In the genomic region with DNA sequence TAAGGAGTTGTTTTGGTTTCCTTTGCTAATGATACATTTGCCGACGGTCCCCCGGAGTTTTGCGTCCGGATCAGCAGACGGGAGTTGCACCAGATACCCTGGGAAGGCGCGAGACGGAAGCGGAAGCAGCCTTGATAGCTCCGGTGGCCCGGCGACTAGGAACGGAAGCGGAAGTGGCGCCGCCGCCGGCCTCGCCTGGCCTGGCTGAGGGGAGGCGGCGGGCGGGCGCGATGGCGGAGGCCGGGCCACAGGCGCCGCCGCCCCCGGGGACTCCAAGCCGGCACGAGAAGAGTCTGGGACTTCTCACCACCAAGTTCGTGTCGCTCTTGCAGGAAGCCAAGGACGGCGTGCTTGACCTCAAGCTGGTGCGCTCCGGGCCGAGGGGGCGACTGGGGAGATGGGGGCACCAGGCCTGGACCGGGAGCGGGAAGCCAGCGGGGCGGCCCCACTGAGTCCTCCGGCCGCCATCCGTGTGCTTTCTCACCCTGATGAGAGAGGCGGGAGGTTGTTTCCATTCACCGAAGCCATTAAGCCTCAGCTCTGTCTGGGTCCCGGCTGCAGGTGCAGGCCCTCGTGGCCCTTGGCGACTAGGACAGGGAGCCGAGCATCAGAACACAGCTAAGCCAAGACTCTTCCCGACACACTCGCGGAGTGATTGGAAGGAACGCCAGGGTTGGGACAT, we compare ENCODE assay signal across 7 mouse cellular contexts. TPM values are rescaled to one million over a fixed set of nuclear protein-coding genes. Genes with fewer than 3 reads are reported as not detected.
A peak's percentile ranks its signal among the peaks of the same experiment; 100 is the strongest.
DNase-seq lines count a peak whose midpoint lies in the region; ATAC-seq lines count a peak whose summit lies in the region.

A gene (plus strand): TSS at position 153 of the 682 bp plus-strand sequence.

- intact Hi-C loops in left cerebral cortex, postnatal 36 days (cut with DNase I), result loop anchor here (5.0 kb wide), 1 partner anchor 655 kb away; a partner anchor contains a TSS

- H3K36me3 ChIP-seq in intestine, embryonic 16.5 days (ENCODE audit: control insufficient read depth, insufficient read depth, low read length), result peaks cover 15% of the 10 kb centered on the region
- H3K36me3 ChIP-seq in midbrain, embryonic 11.5 days (ENCODE audit: control insufficient read depth, insufficient read depth, low read length), result peaks cover 22% of the 10 kb centered on the region

- peak within 1 kb of the TSS; percentile 73 for H3K4me2 ChIP-seq in intestine, embryonic 16.5 days (ENCODE audit: low read depth, low read length)
- H3K4me2 ChIP-seq in midbrain, embryonic 11.5 days, result peak within 1 kb of the TSS; percentile 94

- peak within 1 kb of the TSS; percentile 74 for H3K27ac ChIP-seq in intestine, embryonic 16.5 days (ENCODE audit: low read length)
- H3K27ac ChIP-seq in midbrain, embryonic 11.5 days (ENCODE audit: low read depth, low read length), result peak within 1 kb of the TSS; percentile 44; the same call in 1 of the 2 replicates

- H3K4me1 ChIP-seq in intestine, embryonic 16.5 days (ENCODE audit: control insufficient read depth, insufficient read depth, low read length), result peaks cover 20% of the 10 kb centered on the region
- peaks cover 11% of the 10 kb centered on the region for H3K4me1 ChIP-seq in midbrain, embryonic 11.5 days (ENCODE audit: control insufficient read depth, insufficient read depth, low read length)

- peak within 1 kb of the TSS; percentile 98 for H3K4me3 ChIP-seq in intestine, embryonic 16.5 days (ENCODE audit: low read length)
- H3K4me3 ChIP-seq in midbrain, embryonic 11.5 days (ENCODE audit: low read depth, low read length), result peak within 1 kb of the TSS; percentile 99

- peak; percentile 93 for ATAC-seq in intestine, embryonic 16.5 days
- ATAC-seq in midbrain, embryonic 11.5 days (ENCODE audit: low FRiP score), result peak; percentile 91

- peak within 1 kb of the TSS; percentile 96 for H3K9ac ChIP-seq in intestine, embryonic 16.5 days (ENCODE audit: low read depth, low read length)
- peak within 1 kb of the TSS; percentile 95 for H3K9ac ChIP-seq in midbrain, embryonic 11.5 days (ENCODE audit: low read length)

- no peaks in the 10 kb centered on the region for H3K9me3 ChIP-seq in intestine, embryonic 16.5 days (ENCODE audit: control insufficient read depth, low read length)
- no peaks in the 10 kb centered on the region for H3K9me3 ChIP-seq in midbrain, embryonic 11.5 days (ENCODE audit: control insufficient read depth, low read length)

- H3K27me3 ChIP-seq in intestine, embryonic 16.5 days (replicated peaks; ENCODE audit: control insufficient read depth, insufficient read depth, low read length), result no peaks in the 10 kb centered on the region
- no peaks in the 10 kb centered on the region for H3K27me3 ChIP-seq in midbrain, embryonic 11.5 days (ENCODE audit: control insufficient read depth, insufficient read depth, low read length)

- DNase-seq in adrenal gland, adult 8-10 months, result peak; percentile 90
- peak; percentile 81 for DNase-seq in embryo, embryonic 11.5 days (ENCODE audit: low read depth, low spot score)
- DNase-seq in gastrocnemius, postnatal 4 days (ENCODE audit: low spot score in 2 of 2), result peak; percentile 81 to 91
- peak; percentile 92 to 94 for DNase-seq in left cerebral cortex, postnatal 36 days (ENCODE audit: low spot score in 2 of 2)
- peak; percentile 98 for DNase-seq in midbrain, embryonic 11.5 days (ENCODE audit: low spot score, missing footprints)
- peak; percentile 89 for DNase-seq in skeletal muscle tissue, adult 2 months (ENCODE audit: low read depth, low spot score)

- under 1% methylated on average over 58 of the region's 58 CpGs for WGBS in intestine, embryonic 16.5 days
- WGBS in midbrain, embryonic 11.5 days, result under 1% methylated on average over 48 of the region's 58 CpGs

RNA-seq across cellular contexts. Expression of the gene that starts here (rescaled TPM):
- 10 to 100 TPM; 39.5 to 53.6 (median 42.0) TPM for total RNA-seq in adrenal gland, adult 8-10 months (2022)
- 10 to 100 TPM; 27.4 to 31.1 TPM for total RNA-seq in gastrocnemius, postnatal 4 days (2021)
- polyA plus RNA-seq in intestine, embryonic 16.5 days (2015; fragmentation: Nextera tagmentation; extraction: Ambion mirVana), result 86.7 and 89.2 TPM in 2 replicates
- 10 to 100 TPM; 32.4 to 33.7 TPM for total RNA-seq in left cerebral cortex, postnatal 36 days (2021)
- 94.9 and 101 TPM in 2 replicates for polyA plus RNA-seq in midbrain, embryonic 11.5 days (2014; fragmentation: Nextera tagmentation; extraction: Ambion mirVana)

Comparison
In these comparisons a context has a peak if more than half of its experiments do, and no peak if none do; other contexts are left out.
1. Peak in every context shown above with its lines: DNase-seq, ATAC-seq, H3K4me3 ChIP-seq and H3K27ac ChIP-seq.